Mouse (Mus musculus) thymus, adult 2 months (tissue): ENCODE data around the gene Pitpnb. TPM values are rescaled to one million over a fixed set of nuclear protein-coding genes. Genes with fewer than 3 reads are reported as not detected.

Experiments used
- DNase-seq: peaks from one replicate; pipeline ENCODE4 v3.0.0; 2021
- H3K27ac ChIP-seq: fragments of 200-500 bp; 2 replicates; pipeline ENCODE4 v1.5.1; 2012; ENCODE audit warnings: low read length, control low read depth; ENCODE audit not compliant: control insufficient read depth, insufficient read depth
- H3K27me3 ChIP-seq: fragments of 200-500 bp; 2 replicates; pipeline ENCODE4 v1.6.1; 2012; ENCODE audit warnings: mild to moderate bottlenecking, low read length, moderate library complexity, mixed read lengths; ENCODE audit not compliant: control insufficient read depth, insufficient read depth
- H3K36me3 ChIP-seq: fragments of 200-500 bp; 2 replicates; pipeline ENCODE4 v1.6.1; 2012; ENCODE audit warnings: mild to moderate bottlenecking, low read length, moderate library complexity; ENCODE audit not compliant: control insufficient read depth, insufficient read depth
- H3K4me1 ChIP-seq: fragments of 200-500 bp; replicated peaks from 2 replicates; pipeline ENCODE4 v1.6.1; 2012; ENCODE audit warnings: low read length; ENCODE audit not compliant: control insufficient read depth, insufficient read depth
- H3K4me3 ChIP-seq: fragments of 200-500 bp; 2 replicates; pipeline ENCODE4 v1.5.1; 2012; ENCODE audit warnings: mild to moderate bottlenecking, low read length, control low read depth, moderate library complexity; ENCODE audit not compliant: control insufficient read depth, insufficient read depth
- CTCF ChIP-seq: fragments of 200-500 bp; IDR thresholded peaks from 2 replicates; pipeline ENCODE4 v1.5.1; 2012; ENCODE audit warnings: mild to moderate bottlenecking, control low read depth, low read length, moderate library complexity, borderline replicate concordance; ENCODE audit not compliant: control insufficient read depth, poor library complexity, insufficient read depth; ENCODE audit errors: extremely low read depth
- POLR2A ChIP-seq: fragments of 200-500 bp; IDR thresholded peaks from 2 replicates; pipeline ENCODE4 v1.6.1; 2012; ENCODE audit warnings: mild to moderate bottlenecking, low read length, control low read depth, moderate library complexity; ENCODE audit not compliant: control insufficient read depth, poor library complexity, insufficient read depth; ENCODE audit errors: extremely low read depth
- WGBS: fragments of 180-500 bp; shearing (Covaris S2); methylation state at CpG from one replicate; pipeline ENCODE4 v1.1.7; 2018; 5-methylcytosine and 5-hydroxymethylcytosine counted together
- polyA plus RNA-seq: library from polyadenylated mRNA; depleted of rRNA; stranded (reverse); fragments of >200 nt; gene quantifications from 2 replicates; pipeline ENCODE4 v1.2.3, GENCODE M21; 2012

Pitpnb gene
- polyA plus RNA-seq, 1 experiment = 79.4 TPM

- no peaks in the 10 kb centered on the region for H3K27me3 ChIP-seq
Measured at GRCm38 (mm10) chr5:111315061-111315460, 15.5 kb upstream of the Pitpnb start.

GRCm38 (mm10) chr5:111317526-111317925 lies 13.0 kb upstream of the Pitpnb start:
- DNase-seq = no peak
- WGBS = 95% methylated on average over 3 of the region's 3 CpGs

More at GRCm38 (mm10) chr5:111315061-111315460, 15.5 kb upstream of the Pitpnb start:
- H3K4me3 ChIP-seq = no peak overlapping the region
- no peak for TF ChIP-seq POLR2A
- TF ChIP-seq CTCF = no peak
- H3K36me3 ChIP-seq = no peaks in the 10 kb centered on the region
- H3K4me1 ChIP-seq = no peaks in the 10 kb centered on the region
- no peak overlapping the region for H3K27ac ChIP-seq
- no peak for DNase-seq
- WGBS = 94% methylated on average over 6 of the region's 6 CpGs

GRCm38 (mm10) chr5:111318946-111319345 lies 11.6 kb upstream of the Pitpnb start:
- no peaks in the 10 kb centered on the region for H3K27me3 ChIP-seq
- H3K36me3 ChIP-seq = no peaks in the 10 kb centered on the region
- no peaks in the 10 kb centered on the region for H3K4me1 ChIP-seq
- H3K27ac ChIP-seq = no peak overlapping the region
- DNase-seq = no peak
- WGBS = 95% methylated on average over 1 of the region's 1 CpGs
- no peak overlapping the region for H3K4me3 ChIP-seq
- TF ChIP-seq POLR2A = no peak
- TF ChIP-seq CTCF = no peak

More at GRCm38 (mm10) chr5:111317526-111317925, 13.0 kb upstream of the Pitpnb start:
- no peaks in the 10 kb centered on the region for H3K36me3 ChIP-seq
- TF ChIP-seq CTCF = no peak
- no peak for TF ChIP-seq POLR2A
- no peaks in the 10 kb centered on the region for H3K4me1 ChIP-seq
- no peak overlapping the region for H3K4me3 ChIP-seq
- H3K27me3 ChIP-seq = no peaks in the 10 kb centered on the region
- H3K27ac ChIP-seq = no peak overlapping the region

GRCm38 (mm10) chr5:111325813-111326212 lies 4.8 kb upstream of the Pitpnb start:
- H3K36me3 ChIP-seq = no peaks in the 10 kb centered on the region
- H3K4me1 ChIP-seq = no peaks in the 10 kb centered on the region
- no peak overlapping the region for H3K27ac ChIP-seq
- H3K27me3 ChIP-seq = no peaks in the 10 kb centered on the region
- 29% methylated on average over 1 of the region's 1 CpGs for WGBS
- TF ChIP-seq POLR2A (no peak), CTCF (no peak)
- DNase-seq = no peak
- H3K4me3 ChIP-seq = no peak overlapping the region

- DNase-seq = no peak
- TF ChIP-seq CTCF (no peak), POLR2A (no peak)
- no peak overlapping the region for H3K27ac ChIP-seq
- WGBS = 55% methylated on average over 7 of the region's 7 CpGs
- H3K36me3 ChIP-seq = no peaks in the 10 kb centered on the region
- H3K27me3 ChIP-seq = no peaks in the 10 kb centered on the region
- H3K4me3 ChIP-seq = no peak overlapping the region
- H3K4me1 ChIP-seq = peaks cover 4% of the 10 kb centered on the region; the same call in 1 of the 2 replicates
Measured at GRCm38 (mm10) chr5:111327420-111327819, 3.1 kb upstream of the Pitpnb start.

GRCm38 (mm10) chr5:111329782-111330416 lies 664 bp upstream of the Pitpnb start:
- Histone ChIP-seq H3K4me1 (peaks cover 4% of the 10 kb centered on the region; the same call in 1 of the 2 replicates), H3K27ac (peak overlapping the region; percentile 6; the same call in 1 of the 2 replicates), H3K4me3 (peak overlapping the region; percentile 42), H3K36me3 (no peaks in the 10 kb centered on the region), H3K27me3 (no peaks in the 10 kb centered on the region)
- TF ChIP-seq POLR2A = no peak
- no peak for TF ChIP-seq CTCF
- DNase-seq = peak; percentile 3
- WGBS = 16% methylated on average over 10 of the region's 10 CpGs

GRCm38 (mm10) chr5:111331099-111331435 lies 504 bp downstream of the Pitpnb start:
- Histone ChIP-seq H3K27me3 (no peaks in the 10 kb centered on the region), H3K27ac (no peak overlapping the region)
- no peak for DNase-seq

More at GRCm38 (mm10) chr5:111331099-111331435, 504 bp downstream of the Pitpnb start:
- Histone ChIP-seq H3K36me3 (no peaks in the 10 kb centered on the region; the same call in 1 of the 2 replicates), H3K4me1 (peaks cover 4% of the 10 kb centered on the region; the same call in 1 of the 2 replicates), H3K4me3 (peak overlapping the region; percentile 66)
- WGBS = 1% methylated on average over 14 of the region's 14 CpGs
- TF ChIP-seq CTCF (no peak), POLR2A (no peak)
